Mouse (Mus musculus): ENCODE results near the gene Ngb.

Gene Ngb

GRCm38 (mm10) chr12:87107357-87107977 is 5.1 kb upstream of the Ngb start:
- POLR2A ChIA-PET: no interaction called here
- CTCF ChIA-PET: interaction anchor here in 1 of 4 experiments (1.4 kb wide), 1 partner anchor 19 kb away, joined by 3 read pairs; no protein-coding TSS in a partner anchor

GRCm38 (mm10) chr12:87104796-87105195 is 2.5 kb upstream of the Ngb start:
- ChIA-PET POLR2A (interaction anchor here in 1 of 4 experiments (1.2 kb wide), 2 partner anchors 8 to 17 kb away, joined by 3 to 4 read pairs; no protein-coding TSS in a partner anchor), CTCF (interaction anchor here in 2 of 4 experiments (0.6 to 1.4 kb wide), 4 partner anchors 16 to 702 kb away, joined by 3 to 4 read pairs (median 4); no protein-coding TSS in a partner anchor)

GRCm38 (mm10) chr12:87103471-87103870 is 1.1 kb upstream of the Ngb start:
- CTCF ChIA-PET: interaction anchor here (0.5 to 1.4 kb wide), 5 partner anchors 15 to 327 kb away, joined by 3 to 5 read pairs (median 4); no protein-coding TSS in a partner anchor

GRCm38 (mm10) chr12:87100331-87100730 is 2.0 kb downstream of the Ngb start:
- CTCF ChIA-PET: no interaction called here

More at GRCm38 (mm10) chr12:87103471-87103870, 1.1 kb upstream of the Ngb start:
- POLR2A ChIA-PET: interaction anchor here in 1 of 4 experiments (0.7 to 1.3 kb wide), 3 partner anchors 15 to 1339 kb away, joined by 3 to 4 read pairs (median 3); no protein-coding TSS in a partner anchor

GRCm38 (mm10) chr12:87093671-87094070 is 8.7 kb downstream of the Ngb start:
- ChIA-PET POLR2A (interaction anchor here in 1 of 4 experiments (1.0 kb wide), 1 partner anchor 10 kb away, joined by 3 read pairs; no protein-coding TSS in a partner anchor), CTCF (interaction anchor here in 2 of 4 experiments (0.6 to 0.9 kb wide), 3 partner anchors 41 to 378 kb away, joined by 3 to 5 read pairs (median 4); no protein-coding TSS in a partner anchor)

More at GRCm38 (mm10) chr12:87100331-87100730, 2.0 kb downstream of the Ngb start:
- POLR2A ChIA-PET: no interaction called here

- CTCF ChIA-PET: interaction anchor here in 2 of 4 experiments (0.6 to 1.4 kb wide), 4 partner anchors 9 to 378 kb away, joined by 3 to 6 read pairs (median 4); partner anchors contain the start of gene Ngb (in 1 of the 2)
- POLR2A ChIA-PET: interaction anchor here in 2 of 4 experiments (1.0 to 1.3 kb wide), 2 partner anchors 8 to 9 kb away, joined by 3 to 4 read pairs; no protein-coding TSS in a partner anchor
Observed at GRCm38 (mm10) chr12:87093249-87093648, 9.1 kb downstream of the Ngb start.

- CTCF ChIA-PET: interaction anchor here in 2 of 4 experiments (0.6 to 1.4 kb wide), 2 partner anchors 10 to 92 kb away, joined by 6 to 10 read pairs; partner anchors contain the start of gene Ngb (in 1 of the 2)
- POLR2A ChIA-PET: interaction anchor here in 2 of 4 experiments (1.0 to 1.3 kb wide), 2 partner anchors 10 to 56 kb away, joined by 3 to 4 read pairs; partner anchors contain the start of gene Pomt2 (in 1 of the 2)
Observed at GRCm38 (mm10) chr12:87091916-87092315, 10.4 kb downstream of the Ngb start.

GRCm38 (mm10) chr12:87089701-87090100 is 12.6 kb downstream of the Ngb start:
- ChIA-PET POLR2A (interaction anchor here in 2 of 4 experiments (0.5 to 1.9 kb wide), 4 partner anchors 12 to 239 kb away, joined by 3 to 7 read pairs (median 4); partner anchors contain the start of genes Cipc (in 1 of the 2) and Ngb (in 1 of the 2)), CTCF (interaction anchor here in 2 of 4 experiments (0.5 to 1.8 kb wide), 4 partner anchors 37 to 503 kb away, joined by 4 to 8 read pairs (median 5); no protein-coding TSS in a partner anchor)

GRCm38 (mm10) chr12:87089255-87089654 is 13.1 kb downstream of the Ngb start:
- POLR2A ChIA-PET: interaction anchor here (0.5 to 1.9 kb wide), 8 partner anchors 12 to 342 kb away, joined by 3 to 7 read pairs (median 3); partner anchors contain the start of genes Cipc (in 1 of the 4), Ngb (in 1 of the 4) and Pomt2 (in 1 of the 4)

GRCm38 (mm10) chr12:87088331-87088730 is 14.0 kb downstream of the Ngb start:
- ChIA-PET POLR2A (interaction anchor here in 3 of 4 experiments (0.8 to 1.9 kb wide), 6 partner anchors 13 to 240 kb away, joined by 3 to 7 read pairs (median 4); partner anchors contain the start of genes Ngb (in 1 of the 3) and Pomt2 (in 1 of the 3)), CTCF (interaction anchor here (0.5 to 1.8 kb wide), 37 partner anchors 9 to 755 kb away, joined by 3 to 22 read pairs (median 3); partner anchors contain the start of genes Ngb (in 3 of the 4) and Pomt2 (in 1 of the 4))

More at GRCm38 (mm10) chr12:87089255-87089654, 13.1 kb downstream of the Ngb start:
- CTCF ChIA-PET: interaction anchor here (0.5 to 1.8 kb wide), 10 partner anchors 9 to 503 kb away, joined by 3 to 8 read pairs (median 4); partner anchors contain the start of gene Ngb (in 1 of the 4)

- CTCF ChIA-PET: interaction anchor here in 1 of 4 experiments (0.7 kb wide), 1 partner anchor 93 kb away, joined by 3 read pairs; no protein-coding TSS in a partner anchor
- POLR2A ChIA-PET: interaction anchor here in 2 of 4 experiments (1.0 to 1.3 kb wide), 2 partner anchors 14 kb away, joined by 4 to 6 read pairs; no protein-coding TSS in a partner anchor
Observed at GRCm38 (mm10) chr12:87087236-87087635, 15.1 kb downstream of the Ngb start.

- CTCF ChIA-PET: interaction anchor here in 2 of 4 experiments (0.6 to 0.9 kb wide), 2 partner anchors 367 to 680 kb away, joined by 3 to 4 read pairs; no protein-coding TSS in a partner anchor
Observed at GRCm38 (mm10) chr12:87082797-87083196, 19.5 kb downstream of the Ngb start.

GRCm38 (mm10) chr12:87076610-87077009 is 25.7 kb downstream of the Ngb start:
- CTCF ChIA-PET: interaction anchor here in 1 of 4 experiments (1.1 kb wide), 1 partner anchor 12 kb away, joined by 3 read pairs; no protein-coding TSS in a partner anchor
- POLR2A ChIA-PET: no interaction called here

More at GRCm38 (mm10) chr12:87082797-87083196, 19.5 kb downstream of the Ngb start:
- POLR2A ChIA-PET: interaction anchor here in 1 of 4 experiments (1.0 to 1.5 kb wide), 2 partner anchors 15 to 56 kb away, joined by 3 to 4 read pairs; no protein-coding TSS in a partner anchor

GRCm38 (mm10) chr12:87070520-87070919 is 31.8 kb downstream of the Ngb start:
- POLR2A ChIA-PET: interaction anchor here in 1 of 4 experiments (0.6 kb wide), 1 partner anchor 111 kb away, joined by 4 read pairs; no protein-coding TSS in a partner anchor
- CTCF ChIA-PET: interaction anchor here in 2 of 4 experiments (1.1 to 1.3 kb wide), 2 partner anchors 10 to 18 kb away, joined by 3 to 4 read pairs; no protein-coding TSS in a partner anchor

- ChIA-PET CTCF (interaction anchor here in 2 of 4 experiments (0.5 to 2.2 kb wide), 3 partner anchors 13 to 341 kb away, joined by 5 to 10 read pairs (median 5); no protein-coding TSS in a partner anchor), POLR2A (no interaction called here)
Observed at GRCm38 (mm10) chr12:87066429-87066828, 35.9 kb downstream of the Ngb start.

GRCm38 (mm10) chr12:87065446-87065845 is 36.9 kb downstream of the Ngb start:
- POLR2A ChIA-PET: no interaction called here
- CTCF ChIA-PET: interaction anchor here in 1 of 4 experiments (1.6 to 2.2 kb wide), 2 partner anchors 12 to 23 kb away, joined by 5 read pairs; no protein-coding TSS in a partner anchor

- ChIA-PET POLR2A (interaction anchor here in 2 of 4 experiments (0.6 to 1.2 kb wide), 3 partner anchors 9 to 369 kb away, joined by 3 to 5 read pairs (median 3); no protein-coding TSS in a partner anchor), CTCF (interaction anchor here in 1 of 4 experiments (0.6 kb wide), 1 partner anchor 48 kb away, joined by 3 read pairs; no protein-coding TSS in a partner anchor)
Observed at GRCm38 (mm10) chr12:87057066-87057465, 45.3 kb downstream of the Ngb start.

GRCm38 (mm10) chr12:87054873-87055272 is 47.5 kb downstream of the Ngb start:
- POLR2A ChIA-PET: no interaction called here
- CTCF ChIA-PET: interaction anchor here in 2 of 4 experiments (0.5 to 1.1 kb wide), 3 partner anchors 51 to 1341 kb away, joined by 3 read pairs; no protein-coding TSS in a partner anchor

All from embryonic stem cell, embryonic (primary cell).